Mouse (Mus musculus) intestine, embryonic 15.5 days (tissue): ENCODE data around the gene Hist1h2be. TPM values are rescaled to one million over a fixed set of nuclear protein-coding genes. Genes with fewer than 3 reads are reported as not detected.
A peak's percentile ranks its signal among the peaks of the same experiment; 100 is the strongest.
"Not testable (repeated sequence)": the region's sequence is repeated elsewhere in the genome, so short reads cannot be mapped to it uniquely, and the experiment has no call there.

Experiments
- ATAC-seq: fragments of 200-750 bp; cut with Nextera tagmentation; 2 replicates; pipeline ENCODE4 v1.8.0; 2017; ENCODE audit warnings: moderate TSS enrichment, moderate library complexity
- H3K27ac ChIP-seq: fragments of 300-500 bp; sonication (generic); 2 replicates; pipeline ENCODE4 v1.5.1; 2015; ENCODE audit warnings: mild to moderate bottlenecking, inconsistent platforms
- H3K27me3 ChIP-seq: fragments of 300-500 bp; sonication (generic); replicated peaks from 2 replicates; pipeline ENCODE4 v1.6.1; 2015; ENCODE audit warnings: inconsistent platforms
- H3K36me3 ChIP-seq: fragments of 300-500 bp; sonication (generic); 2 replicates; pipeline ENCODE4 v1.6.1; 2015; ENCODE audit warnings: inconsistent platforms
- H3K4me1 ChIP-seq: fragments of 300-500 bp; sonication (generic); replicated peaks from 2 replicates; pipeline ENCODE4 v1.6.1; 2015; ENCODE audit warnings: inconsistent platforms
- H3K4me2 ChIP-seq: fragments of 300-500 bp; sonication (generic); replicated peaks from 2 replicates; pipeline ENCODE4 v1.6.1; 2015; ENCODE audit warnings: mild to moderate bottlenecking, inconsistent platforms
- H3K4me3 ChIP-seq: fragments of 300-500 bp; sonication (generic); replicated peaks from 2 replicates; pipeline ENCODE4 v1.5.1; 2015; ENCODE audit warnings: inconsistent platforms
- H3K9ac ChIP-seq: fragments of 300-500 bp; sonication (generic); 2 replicates; pipeline ENCODE4 v1.6.1; 2015; ENCODE audit warnings: inconsistent platforms
- H3K9me3 ChIP-seq: fragments of 300-500 bp; sonication (generic); 2 replicates; pipeline ENCODE4 v1.6.1; 2016; ENCODE audit warnings: inconsistent platforms
- WGBS: fragments of 180-500 bp; shearing (Covaris S2); methylation state at CpG from one replicate; pipeline ENCODE4 v1.1.7; 2015; 5-methylcytosine and 5-hydroxymethylcytosine counted together
- polyA plus RNA-seq: library from polyadenylated mRNA; unstranded; fragments of >200 nt; fragmentation: Nextera tagmentation; extraction: Ambion mirVana; gene quantifications from 2 replicates; pipeline ENCODE4 v1.2.1, GENCODE M21; 2015

The Hist1h2be gene
- polyA plus RNA-seq, 1 experiment from 2014 or later, result 1.6 TPM

GRCm38 (mm10) chr13:23586099-23586939, 34.6 kb downstream of the Hist1h2be start:
- peak overlapping the region; percentile 23 for H3K4me3 ChIP-seq
- peak overlapping the region; percentile 63 for H3K4me2 ChIP-seq
- no peaks in the 10 kb centered on the region for H3K36me3 ChIP-seq
- no peaks in the 10 kb centered on the region for H3K27me3 ChIP-seq
- H3K27ac ChIP-seq, result peak overlapping the region; percentile 87
- peaks cover 16% of the 10 kb centered on the region; the same call in 1 of the 2 replicates for H3K4me1 ChIP-seq
- WGBS, result 2% methylated on average over 22 of the region's 22 CpGs
- H3K9ac ChIP-seq, result peak overlapping the region; percentile 44
- H3K9me3 ChIP-seq, result no peaks in the 10 kb centered on the region
- 0 out of 2 replicates have a peak, but pooled peaks have one; percentile 11 for ATAC-seq

- WGBS, result under 1% methylated on average over 30 of the region's 36 CpGs
- Histone ChIP-seq H3K4me3 (peak overlapping the region; percentile 45), H3K27ac (peak overlapping the region; percentile 96), H3K9ac (peak overlapping the region; percentile 51), H3K4me2 (peak overlapping the region; percentile 68), H3K4me1 (peaks cover 16% of the 10 kb centered on the region; the same call in 1 of the 2 replicates)
- not testable (repeated sequence) for H3K36me3 ChIP-seq, H3K9me3 ChIP-seq, H3K27me3 ChIP-seq
- peak; percentile 89 for ATAC-seq
These were observed 35.4 kb downstream of the Hist1h2be start for GRCm38 (mm10) chr13:23585442-23586098.

GRCm38 (mm10) chr13:23585029-23585441, 35.9 kb downstream of the Hist1h2be start:
- WGBS, result under 1% methylated on average over 21 of the region's 21 CpGs
- H3K27me3 ChIP-seq, result no peaks in the 10 kb centered on the region
- H3K4me2 ChIP-seq, result peak overlapping the region; percentile 68
- peak overlapping the region; percentile 96 for H3K27ac ChIP-seq
- peak overlapping the region; percentile 45 for H3K4me3 ChIP-seq
- peak; percentile 18; the same call in 1 of the 2 replicates for ATAC-seq
- H3K9ac ChIP-seq, result peak overlapping the region; percentile 51
- H3K36me3 ChIP-seq, result no peaks in the 10 kb centered on the region
- no peaks in the 10 kb centered on the region for H3K9me3 ChIP-seq
- H3K4me1 ChIP-seq, result peaks cover 16% of the 10 kb centered on the region; the same call in 1 of the 2 replicates

GRCm38 (mm10) chr13:23584331-23584730, 36.6 kb downstream of the Hist1h2be start:
- Histone ChIP-seq H3K9ac (peak overlapping the region; percentile 31; the same call in 1 of the 2 replicates), H3K27ac (peak overlapping the region; percentile 96), H3K4me3 (0 out of 2 replicates have a peak overlapping the region, but pooled peaks have one; percentile 45), H3K9me3 (no peaks in the 10 kb centered on the region), H3K4me1 (peaks cover 16% of the 10 kb centered on the region; the same call in 1 of the 2 replicates), H3K27me3 (no peaks in the 10 kb centered on the region), H3K36me3 (no peaks in the 10 kb centered on the region), H3K4me2 (peak overlapping the region; percentile 68)
- no peak for ATAC-seq

GRCm38 (mm10) chr13:23583387-23584068, 37.4 kb downstream of the Hist1h2be start:
- H3K9me3 ChIP-seq, result no peaks in the 10 kb centered on the region
- no peaks in the 10 kb centered on the region for H3K36me3 ChIP-seq
- H3K4me1 ChIP-seq, result peaks cover 16% of the 10 kb centered on the region; the same call in 1 of the 2 replicates
- no peak overlapping the region for H3K9ac ChIP-seq
- H3K4me2 ChIP-seq, result peak overlapping the region; percentile 6; the same call in 1 of the 2 replicates
- ATAC-seq, result no peak
- H3K27ac ChIP-seq, result peak overlapping the region; percentile 65
- H3K4me3 ChIP-seq, result no peak overlapping the region
- no peaks in the 10 kb centered on the region for H3K27me3 ChIP-seq

- no peak for ATAC-seq
- H3K4me2 ChIP-seq, result peak overlapping the region; percentile 75
- H3K27ac ChIP-seq, result peak overlapping the region; percentile 86
- no peaks in the 10 kb centered on the region for H3K27me3 ChIP-seq
- peak overlapping the region; percentile 51 for H3K4me3 ChIP-seq
- no peaks in the 10 kb centered on the region for H3K36me3 ChIP-seq
- H3K9ac ChIP-seq, result peak overlapping the region; percentile 62
- H3K4me1 ChIP-seq, result peaks cover 16% of the 10 kb centered on the region; the same call in 1 of the 2 replicates
- H3K9me3 ChIP-seq, result no peaks in the 10 kb centered on the region
- 11% methylated on average over 6 of the region's 6 CpGs for WGBS
These were observed 38.5 kb downstream of the Hist1h2be start for GRCm38 (mm10) chr13:23582219-23583056.

GRCm38 (mm10) chr13:23581408-23582218, 39.3 kb downstream of the Hist1h2be start, which contains the start of gene Hist1h4d:
Gene Hist1h4d, plus strand, starts transcription at chr13:23581598.
- H3K27ac ChIP-seq, result peak within 1 kb of the TSS; percentile 86
- peak within 1 kb of the TSS; percentile 51 for H3K4me3 ChIP-seq
- H3K36me3 ChIP-seq, result no peaks in the 10 kb centered on the region
- peak within 1 kb of the TSS; percentile 62 for H3K9ac ChIP-seq
- peak within 1 kb of the TSS; percentile 75 for H3K4me2 ChIP-seq
- H3K27me3 ChIP-seq, result no peaks in the 10 kb centered on the region
- no peaks in the 10 kb centered on the region for H3K9me3 ChIP-seq
- peaks cover 14% of the 10 kb centered on the region; the same call in 1 of the 2 replicates for H3K4me1 ChIP-seq
- ATAC-seq, result peak; percentile 92
- under 1% methylated on average over 43 of the region's 43 CpGs for WGBS

GRCm38 (mm10) chr13:23577835-23578234, 43.1 kb downstream of the Hist1h2be start:
- WGBS, result 92% methylated on average over 1 of the region's 1 CpGs
- H3K36me3 ChIP-seq, result no peaks in the 10 kb centered on the region
- H3K27me3 ChIP-seq, result no peaks in the 10 kb centered on the region

GRCm38 (mm10) chr13:23576906-23577639, 43.9 kb downstream of the Hist1h2be start:
- H3K36me3 ChIP-seq, result no peaks in the 10 kb centered on the region
- H3K9ac ChIP-seq, result peak overlapping the region; percentile 65; the same call in 1 of the 2 replicates
- 0 out of 2 replicates have a peak, but pooled peaks cover 3% of the 10 kb centered on the region for H3K4me1 ChIP-seq
- no peaks in the 10 kb centered on the region for H3K27me3 ChIP-seq
- WGBS, result 31% methylated on average over 6 of the region's 6 CpGs
- H3K27ac ChIP-seq, result peak overlapping the region; percentile 84
- H3K4me3 ChIP-seq, result peak overlapping the region; percentile 42
- H3K9me3 ChIP-seq, result no peaks in the 10 kb centered on the region
- ATAC-seq, result no peak
- H3K4me2 ChIP-seq, result peak overlapping the region; percentile 69

More at GRCm38 (mm10) chr13:23577835-23578234, 43.1 kb downstream of the Hist1h2be start:
- ATAC-seq, result no peak
- no peaks in the 10 kb centered on the region for H3K9me3 ChIP-seq
- H3K9ac ChIP-seq, result no peak overlapping the region
- no peak overlapping the region for H3K27ac ChIP-seq
- no peak overlapping the region for H3K4me2 ChIP-seq
- H3K4me1 ChIP-seq, result peaks cover 6% of the 10 kb centered on the region; the same call in 1 of the 2 replicates
- H3K4me3 ChIP-seq, result no peak overlapping the region

- peak overlapping the region; percentile 69 for H3K4me2 ChIP-seq
- H3K27ac ChIP-seq, result peak overlapping the region; percentile 84
- no peaks in the 10 kb centered on the region for H3K27me3 ChIP-seq
- no peaks in the 10 kb centered on the region for H3K36me3 ChIP-seq
- ATAC-seq, result no peak
- H3K9ac ChIP-seq, result peak overlapping the region; percentile 65
- WGBS, result 8% methylated on average over 7 of the region's 7 CpGs
- H3K4me3 ChIP-seq, result peak overlapping the region; percentile 42
- no peaks in the 10 kb centered on the region for H3K9me3 ChIP-seq
- H3K4me1 ChIP-seq, result no peaks in the 10 kb centered on the region
These were observed 44.5 kb downstream of the Hist1h2be start for GRCm38 (mm10) chr13:23576351-23576881.
